Mouse (Mus musculus) lung, postnatal 14 days (tissue): ENCODE results near the gene Pde5a.

Experiments used
- DNase-seq: peaks from one replicate; pipeline ENCODE4 v3.0.0; 2021

The Pde5a gene

DNA sequence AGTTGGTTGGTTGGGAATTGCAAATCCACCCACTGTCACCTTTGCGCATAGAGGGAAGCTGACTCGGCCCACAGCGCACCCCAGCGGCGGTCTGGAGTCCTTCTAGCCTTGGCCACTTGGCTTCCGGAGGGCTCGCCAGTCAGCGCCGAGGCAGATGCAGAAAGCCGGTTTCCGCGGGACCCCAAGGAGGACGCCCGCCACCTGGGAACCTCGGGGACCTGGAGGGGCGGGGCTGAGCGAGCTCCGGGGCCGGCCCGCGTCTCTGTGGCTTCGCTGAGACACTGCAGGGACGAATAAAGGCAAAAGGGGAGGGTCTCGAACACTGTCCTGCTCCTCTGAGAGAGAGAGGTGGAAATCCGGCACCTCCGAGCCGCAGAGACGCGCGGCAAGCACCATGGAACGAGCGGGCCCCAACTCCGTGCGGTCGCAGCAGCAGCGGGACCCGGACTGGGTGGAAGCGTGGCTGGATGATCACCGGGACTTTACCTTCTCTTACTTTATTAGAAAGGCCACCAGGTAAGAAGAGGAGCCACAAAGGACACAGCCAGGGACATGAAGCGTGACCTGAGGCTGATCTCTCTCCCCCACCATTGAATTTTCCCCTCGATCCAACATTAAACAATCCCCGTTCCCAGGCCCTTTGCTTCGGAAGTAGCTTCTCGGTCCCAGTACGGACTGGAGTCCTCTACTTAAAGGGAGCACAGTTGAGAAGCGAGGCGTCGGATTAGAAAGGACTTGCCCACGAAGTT, at the start of gene Pde5a:
Gene Pde5a, plus strand, starts transcription at position 96 of the 749 bp plus-strand sequence.
- DNase-seq: peak; percentile 92

DNA sequence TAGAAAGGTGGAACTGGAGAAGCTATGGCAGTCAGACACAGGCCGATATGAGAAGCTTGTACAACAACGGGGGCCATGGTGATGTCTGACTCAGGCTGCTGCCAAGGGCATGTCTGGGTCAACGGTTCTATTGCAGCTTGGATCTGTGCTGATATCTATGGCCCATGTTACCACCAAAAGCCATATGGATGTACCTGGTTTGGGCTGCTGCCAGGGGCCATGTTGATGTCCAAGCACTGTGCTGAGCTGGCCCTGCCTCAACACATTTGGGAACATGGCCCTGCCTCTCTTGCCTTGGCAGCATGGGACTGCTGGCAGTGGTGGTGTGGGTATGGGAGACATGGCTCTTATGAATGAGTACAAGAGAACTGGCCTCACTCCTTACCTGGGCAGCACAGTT, 47.9 kb upstream of the Pde5a start:
- DNase-seq: no peak

DNA sequence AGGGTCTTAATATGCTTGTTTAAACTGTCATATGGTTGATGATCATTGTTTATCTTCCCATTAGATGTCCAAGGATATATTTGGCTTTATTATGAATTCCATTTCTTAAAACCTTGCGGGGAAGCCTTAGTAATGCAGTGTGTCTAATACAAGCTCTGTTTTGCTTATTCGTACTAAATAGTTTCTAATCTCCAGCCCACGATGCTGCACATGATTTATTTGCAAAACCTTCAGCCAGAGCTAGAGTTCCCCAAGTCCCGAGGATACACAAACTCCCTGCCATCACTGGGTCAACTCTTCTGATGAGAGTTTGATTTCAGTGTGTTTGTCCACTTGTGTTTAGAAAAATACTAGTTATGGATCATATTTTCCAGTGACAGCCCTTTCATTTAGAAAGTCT, 46.4 kb upstream of the Pde5a start:
- DNase-seq: no peak

DNA sequence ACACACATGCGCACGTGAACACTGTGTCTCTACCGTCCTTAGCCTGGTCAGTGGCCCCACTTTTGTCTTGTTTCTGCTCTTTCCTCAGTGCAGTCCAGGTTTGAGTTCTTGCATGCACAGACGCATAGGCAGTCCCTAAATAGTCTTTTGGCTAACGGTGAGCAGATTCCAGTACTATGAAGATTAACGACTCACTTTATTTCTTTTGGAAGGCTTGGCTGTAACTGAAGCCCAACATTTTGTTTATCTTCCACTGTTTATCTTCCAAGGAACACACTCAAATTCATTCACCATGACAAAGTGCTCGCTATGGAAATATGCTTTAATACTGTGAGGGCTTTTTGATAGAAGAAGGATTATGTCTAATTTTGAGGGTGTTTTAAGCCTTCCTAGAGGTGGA, 43.9 kb upstream of the Pde5a start:
- DNase-seq: no peak

DNA sequence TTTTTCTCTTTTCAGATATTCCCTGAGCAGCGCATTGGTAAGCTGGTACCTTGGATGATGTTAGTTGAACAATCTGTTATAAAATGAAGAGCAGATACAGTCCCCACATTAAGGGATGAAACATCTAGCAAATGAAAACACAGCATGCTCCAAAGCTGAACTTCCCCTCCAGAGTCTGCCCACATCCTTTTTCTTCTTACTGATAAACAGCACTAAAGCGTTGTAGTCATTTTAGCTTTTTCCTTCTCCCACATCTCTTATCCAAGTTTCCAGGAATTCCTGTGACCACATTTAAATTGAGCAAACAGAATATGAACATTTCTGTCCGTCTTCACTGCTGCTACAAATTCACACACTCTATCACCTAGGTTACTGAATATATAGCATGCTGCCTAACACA, 35.7 kb upstream of the Pde5a start:
- no peak for DNase-seq

DNA sequence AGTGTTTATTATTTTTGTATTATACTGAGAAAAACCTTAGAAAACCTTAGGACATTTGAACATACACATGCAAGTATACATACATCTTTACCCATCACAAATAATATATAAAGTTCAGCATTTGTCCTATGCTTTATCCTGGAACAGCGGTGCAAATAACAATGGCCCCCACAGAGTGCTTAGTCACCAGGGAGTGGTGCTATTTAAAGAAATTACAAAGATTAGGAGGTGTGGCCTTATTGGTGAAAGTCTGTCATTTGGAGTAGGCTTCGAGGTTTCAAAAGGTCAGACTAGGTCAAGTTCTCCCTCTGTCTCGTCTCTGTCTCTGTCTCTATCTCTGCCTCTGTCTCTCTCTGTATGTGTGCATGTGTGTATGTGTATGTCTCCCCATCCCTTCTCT, 32.9 kb upstream of the Pde5a start:
- no peak for DNase-seq

DNA sequence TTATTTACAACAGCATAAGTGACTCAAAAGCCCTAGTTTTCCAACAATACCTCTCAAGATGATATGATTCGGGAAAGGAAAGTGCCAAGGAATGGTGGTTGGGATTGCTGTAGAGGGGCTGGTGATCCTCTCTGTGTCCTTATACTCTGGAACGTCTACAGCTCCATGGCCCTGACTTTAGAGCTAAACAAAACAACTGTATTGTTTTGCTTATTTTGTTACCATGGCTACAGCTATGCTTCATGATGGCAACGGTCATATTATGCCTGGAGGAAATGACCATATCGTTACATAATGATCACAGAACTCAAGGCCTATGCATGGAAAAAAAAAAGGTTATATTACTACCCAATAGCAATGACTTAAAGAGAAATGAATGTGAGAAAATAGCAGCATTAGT, 32.1 kb upstream of the Pde5a start:
- no peak for DNase-seq

DNA sequence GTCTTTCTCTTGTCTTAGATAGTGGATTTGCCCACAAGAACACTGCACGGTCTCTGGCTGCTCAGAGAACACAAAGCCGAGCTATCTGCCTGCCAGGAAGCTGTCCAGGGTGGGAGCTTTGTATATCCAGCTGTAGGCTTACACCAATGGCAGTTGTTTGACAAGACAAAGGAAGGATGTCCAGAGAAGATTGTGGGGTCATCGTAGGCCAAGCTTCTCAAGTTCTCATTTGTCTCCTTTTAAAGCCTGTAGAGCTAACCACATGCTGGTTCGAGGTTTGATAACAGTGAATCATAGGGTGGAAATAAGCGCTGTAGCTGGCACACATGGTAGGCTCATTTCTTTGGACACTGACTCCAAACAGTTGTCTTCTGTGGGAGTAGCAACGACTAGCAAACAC, 24.5 kb upstream of the Pde5a start:
- peak; percentile 76 for DNase-seq

DNA sequence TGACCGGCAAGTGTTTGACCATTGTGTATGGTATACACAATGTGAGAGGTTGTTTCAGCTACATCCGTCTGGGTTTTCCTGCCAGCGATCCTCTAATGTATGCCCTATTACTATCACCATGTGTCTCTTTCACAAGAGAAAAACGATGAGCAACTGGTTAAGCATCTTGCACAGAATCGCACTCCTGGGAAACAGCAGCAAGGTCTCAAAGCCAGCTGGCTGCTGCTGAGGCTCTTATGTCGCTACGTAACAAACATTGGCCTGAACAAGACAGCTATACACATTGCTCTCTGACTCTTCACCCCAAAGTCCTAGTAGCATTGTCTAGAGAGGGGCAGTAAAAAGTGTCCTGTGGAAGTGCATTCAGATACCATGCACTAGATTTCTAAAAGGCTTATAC, 23.5 kb upstream of the Pde5a start:
- no peak for DNase-seq

DNA sequence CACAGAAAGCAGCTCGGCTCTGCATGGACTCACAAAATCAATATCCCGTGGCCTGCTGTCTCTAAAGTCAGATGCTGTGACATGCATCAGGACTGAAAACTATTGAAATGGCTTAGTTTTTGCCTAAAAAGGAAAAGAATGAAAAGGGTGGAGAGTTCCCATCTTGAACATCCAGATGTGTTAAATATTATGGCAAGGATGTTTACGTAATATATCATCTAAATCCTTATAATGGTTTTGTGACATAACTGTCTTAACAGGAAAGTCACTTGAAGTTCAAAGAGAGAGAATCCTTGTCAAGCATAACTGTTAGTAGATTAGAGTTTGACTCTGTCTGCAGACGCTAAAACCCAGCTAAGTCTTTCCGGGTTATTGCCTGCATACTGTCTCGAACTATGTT, 20.3 kb upstream of the Pde5a start:
- no peak for DNase-seq

DNA sequence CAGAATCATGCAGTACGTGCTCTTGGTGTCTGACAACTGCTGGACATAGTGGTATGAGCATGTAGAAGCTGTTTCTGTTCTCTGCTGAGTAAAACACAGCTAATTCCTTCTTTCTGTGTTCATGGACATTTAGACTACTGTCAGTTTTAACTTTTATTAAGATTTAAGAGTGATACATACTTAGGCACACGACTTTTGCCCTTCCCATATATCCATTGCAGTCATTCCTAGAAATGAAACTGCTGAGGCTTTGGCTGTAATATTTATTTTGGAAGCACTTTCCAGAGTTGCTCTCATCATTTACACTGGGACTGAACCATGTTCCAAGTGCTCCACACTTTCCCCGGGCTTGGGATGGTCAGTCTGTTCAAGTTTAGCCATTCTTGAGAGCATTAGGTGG, 18.6 kb upstream of the Pde5a start:
- DNase-seq: no peak

DNA sequence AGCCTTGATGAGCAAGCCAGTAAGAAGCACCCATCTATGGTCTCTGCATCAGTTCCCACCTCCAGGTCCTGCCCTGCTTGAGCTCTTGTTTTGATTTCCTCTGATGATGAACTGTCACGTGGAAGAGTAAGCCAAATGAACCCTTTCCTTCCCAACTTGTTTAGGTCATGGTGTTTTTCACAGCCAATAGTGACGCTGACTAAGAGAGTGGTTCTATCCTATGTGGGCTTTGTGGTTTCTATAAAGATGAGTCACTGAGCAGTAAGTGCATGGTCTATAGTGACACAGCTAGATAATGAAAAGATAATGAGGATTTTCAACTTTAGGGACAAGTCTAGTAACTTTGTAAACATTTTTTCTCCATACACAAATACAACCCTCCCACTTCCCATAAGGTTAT, 10.1 kb upstream of the Pde5a start:
- no peak for DNase-seq

DNA sequence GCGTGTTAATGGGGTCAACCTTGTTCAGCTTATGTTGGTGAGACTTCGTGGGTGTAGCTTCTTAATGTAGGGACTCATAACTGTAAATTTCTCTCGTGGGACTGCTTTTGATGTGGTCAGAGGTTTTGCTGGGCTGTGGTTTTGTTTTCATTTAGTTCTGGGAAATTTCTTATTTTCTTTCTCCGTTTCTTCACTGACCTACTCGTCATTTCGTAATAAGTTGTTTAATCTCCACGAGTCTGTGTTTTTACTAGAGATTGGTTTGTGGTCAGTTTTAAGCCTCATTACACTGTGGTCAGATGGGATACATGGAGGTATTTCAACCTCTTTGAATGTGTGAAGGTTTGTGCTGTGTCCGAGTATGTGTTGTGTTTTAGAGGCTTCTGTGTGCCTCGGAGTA, 7.2 kb upstream of the Pde5a start:
- no peak for DNase-seq

DNA sequence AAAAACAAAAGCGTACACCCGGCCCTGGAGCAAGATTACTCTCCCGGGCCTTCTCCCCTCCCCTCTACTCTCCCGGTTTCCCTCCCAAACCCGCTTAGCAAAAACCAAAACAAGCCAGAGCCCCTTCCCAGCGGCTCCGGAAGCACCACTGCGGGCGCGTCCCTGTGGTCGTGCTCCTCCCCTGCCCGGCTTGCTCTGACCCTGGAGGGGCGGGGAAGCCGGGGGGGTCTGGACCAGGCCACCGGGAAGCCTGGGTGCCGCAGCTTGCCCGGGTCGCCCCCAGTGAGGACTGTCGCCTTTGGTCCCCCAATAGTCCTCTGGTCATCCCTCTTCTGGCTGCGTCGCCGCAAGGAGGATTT, 833 bp downstream of the Pde5a start:
- peak; percentile 72 for DNase-seq

DNA sequence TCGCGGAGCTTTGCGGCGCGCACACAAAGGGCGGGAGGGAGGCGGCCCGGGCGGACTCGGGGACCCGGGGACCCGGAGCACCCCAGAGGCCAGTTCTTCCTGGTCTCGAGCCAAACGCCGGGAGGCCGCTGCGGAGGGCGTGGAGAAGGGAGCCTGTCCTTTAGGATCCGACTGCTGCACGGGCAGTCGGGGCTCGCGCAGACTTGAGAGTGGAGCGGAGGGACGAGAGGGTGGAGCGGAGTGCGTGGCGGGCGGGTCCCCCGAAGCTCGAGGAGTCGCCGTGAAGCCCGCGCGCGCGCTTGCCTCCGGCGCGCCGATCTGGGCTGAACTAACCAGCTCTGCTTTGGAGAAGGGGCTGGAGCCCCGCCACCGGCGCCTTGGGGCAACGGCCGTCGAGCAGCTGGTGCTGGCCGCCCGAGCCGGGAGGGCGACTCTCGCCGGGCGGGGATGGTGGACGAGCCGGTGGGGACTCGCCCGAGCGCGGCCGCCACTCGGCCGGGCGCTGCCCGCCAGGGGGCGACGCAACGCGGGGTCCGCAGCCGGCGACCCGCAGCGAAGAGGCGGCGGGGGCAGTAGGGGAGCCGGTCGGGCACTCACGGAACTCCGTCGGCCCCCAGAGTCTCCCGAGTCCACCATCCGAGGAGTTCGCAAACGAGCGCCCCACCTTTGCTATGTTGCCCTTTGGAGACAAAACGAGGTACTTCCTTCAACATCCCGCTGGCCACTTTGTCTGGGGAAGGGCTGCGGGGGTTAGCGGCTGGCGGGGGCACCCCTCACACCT, 1.4 kb downstream of the Pde5a start:
- peak; percentile 80 for DNase-seq

DNA sequence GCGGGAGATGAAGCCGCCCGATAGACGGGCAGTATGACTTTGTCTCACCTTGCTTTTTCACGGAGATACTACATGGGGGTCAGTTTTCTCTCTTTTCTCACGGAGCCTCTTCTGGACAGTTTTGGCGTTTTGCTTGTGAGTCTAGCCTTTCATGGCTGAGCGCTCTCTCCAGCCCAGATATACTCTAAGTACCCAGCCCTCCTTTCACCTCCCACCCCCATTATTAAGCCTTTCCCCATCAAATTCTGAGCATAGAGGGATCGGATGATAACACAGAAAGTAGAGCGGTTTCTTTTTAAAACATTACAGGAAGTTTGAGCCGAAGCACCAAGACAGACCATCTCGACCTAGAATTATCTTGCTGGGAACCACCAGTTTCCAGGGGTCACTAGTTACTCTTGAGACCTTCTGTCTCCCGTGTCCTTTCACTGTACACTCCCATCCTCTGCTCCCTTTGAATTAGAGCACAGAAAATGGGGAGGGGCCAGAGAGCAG, 2.0 kb downstream of the Pde5a start:
- DNase-seq: no peak

DNA sequence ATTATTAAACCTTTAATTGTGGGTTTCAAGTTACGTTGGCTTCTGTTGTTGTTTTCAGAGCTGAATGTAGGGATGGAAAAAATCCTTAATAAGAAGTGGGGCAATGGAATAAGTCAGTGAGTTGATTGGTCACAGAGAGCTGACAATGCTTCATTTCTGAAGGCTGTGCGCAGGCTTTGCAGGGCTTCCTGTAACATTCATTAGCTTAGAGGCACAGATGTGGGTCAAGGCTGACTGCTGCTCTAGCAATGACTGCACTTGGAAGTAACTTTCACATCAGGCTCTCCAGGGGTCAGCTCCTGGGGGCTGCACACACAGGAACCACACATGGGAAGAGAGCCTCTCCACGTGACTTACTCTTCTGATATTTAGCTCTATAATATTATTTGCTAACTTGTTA, 5.1 kb downstream of the Pde5a start:
- DNase-seq: no peak

DNA sequence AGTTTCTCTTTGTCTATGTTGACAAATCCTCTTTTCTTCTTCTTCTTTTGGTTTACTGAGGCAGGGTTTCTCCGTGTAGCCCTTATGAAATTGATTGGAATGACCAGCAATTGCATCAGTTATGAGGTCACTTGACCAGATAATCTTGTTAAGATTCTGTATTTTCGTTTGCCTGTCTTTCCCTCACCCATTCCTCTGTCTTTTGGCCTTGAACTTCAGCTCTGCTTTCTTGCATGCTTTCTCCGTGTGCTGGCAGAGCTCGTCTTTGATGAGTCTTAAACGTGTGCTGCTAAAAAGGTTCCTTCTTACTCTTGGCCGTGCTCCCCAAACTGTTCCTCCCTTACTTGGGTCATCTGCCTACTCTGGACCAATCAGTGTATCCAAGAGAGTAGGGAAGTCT, 5.6 kb downstream of the Pde5a start:
- DNase-seq: no peak

DNA sequence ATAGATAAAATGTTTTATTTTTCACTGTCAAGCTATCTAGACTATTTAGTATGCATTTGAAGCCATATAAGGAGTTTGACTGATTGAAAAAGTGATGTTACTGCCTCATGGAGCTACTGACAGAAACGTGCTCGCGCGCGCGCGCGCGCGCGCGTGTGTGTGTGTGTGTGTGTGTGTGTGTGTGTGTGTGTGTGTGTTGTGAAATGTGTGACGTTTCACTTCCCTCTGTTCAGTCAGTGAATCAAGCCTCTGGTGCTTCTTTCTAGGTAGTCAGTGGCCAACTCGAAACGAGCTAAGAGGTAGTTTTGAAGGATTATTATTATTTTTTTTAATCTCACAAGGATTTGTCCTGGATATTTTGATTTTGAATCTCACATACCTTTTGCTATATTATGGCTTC, 10.7 kb downstream of the Pde5a start:
- no peak for DNase-seq

DNA sequence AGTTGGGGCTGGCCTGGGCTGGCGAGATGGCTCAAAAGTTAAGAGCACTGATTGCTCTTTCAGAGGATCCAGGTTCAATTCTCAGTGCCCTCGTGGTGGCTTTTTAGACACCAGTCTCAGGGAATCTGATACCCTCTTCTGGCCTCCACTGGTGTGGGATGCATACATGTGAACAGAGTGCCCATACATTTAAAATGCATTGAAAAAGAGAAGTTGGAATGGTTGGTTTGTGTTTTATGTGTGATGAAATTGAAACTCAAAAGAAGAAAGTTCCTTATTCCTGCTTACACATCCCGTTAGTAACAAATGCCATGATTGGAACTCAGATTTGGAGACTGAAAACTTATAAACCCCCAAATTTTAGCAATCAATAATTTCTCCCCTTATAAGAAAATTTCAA, 15.5 kb downstream of the Pde5a start:
- no peak for DNase-seq

DNA sequence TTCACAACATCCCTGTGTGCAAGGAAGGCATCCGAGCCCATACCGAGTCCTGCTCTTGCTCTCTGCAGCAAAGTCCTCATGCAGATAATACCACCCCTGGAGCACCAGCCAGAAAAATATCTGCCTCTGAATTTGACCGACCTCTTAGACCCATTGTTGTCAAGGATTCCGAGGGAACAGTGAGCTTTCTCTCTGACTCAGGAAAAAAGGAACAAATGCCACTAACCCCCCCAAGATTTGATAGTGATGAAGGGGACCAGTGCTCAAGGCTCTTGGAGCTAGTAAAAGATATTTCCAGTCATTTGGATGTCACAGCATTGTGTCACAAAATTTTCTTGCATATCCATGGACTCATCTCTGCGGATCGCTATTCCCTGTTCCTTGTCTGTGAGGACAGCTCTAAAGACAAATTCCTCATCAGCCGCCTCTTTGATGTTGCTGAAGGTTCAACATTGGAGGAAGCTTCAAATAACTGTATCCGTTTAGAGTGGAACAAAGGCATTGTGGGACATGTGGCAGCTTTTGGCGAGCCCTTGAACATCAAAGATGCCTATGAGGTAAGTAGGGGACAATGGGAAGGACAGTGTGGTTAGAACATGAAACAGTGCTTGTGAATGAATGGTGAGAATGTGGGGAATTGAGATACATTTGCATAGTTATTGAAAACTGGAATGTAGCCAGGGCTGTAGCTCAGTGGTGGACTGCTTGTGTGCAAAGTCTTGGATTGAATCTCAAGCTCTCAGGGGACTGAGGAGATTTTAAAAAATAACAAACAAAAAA, 19.4 kb downstream of the Pde5a start:
- no peak for DNase-seq

DNA sequence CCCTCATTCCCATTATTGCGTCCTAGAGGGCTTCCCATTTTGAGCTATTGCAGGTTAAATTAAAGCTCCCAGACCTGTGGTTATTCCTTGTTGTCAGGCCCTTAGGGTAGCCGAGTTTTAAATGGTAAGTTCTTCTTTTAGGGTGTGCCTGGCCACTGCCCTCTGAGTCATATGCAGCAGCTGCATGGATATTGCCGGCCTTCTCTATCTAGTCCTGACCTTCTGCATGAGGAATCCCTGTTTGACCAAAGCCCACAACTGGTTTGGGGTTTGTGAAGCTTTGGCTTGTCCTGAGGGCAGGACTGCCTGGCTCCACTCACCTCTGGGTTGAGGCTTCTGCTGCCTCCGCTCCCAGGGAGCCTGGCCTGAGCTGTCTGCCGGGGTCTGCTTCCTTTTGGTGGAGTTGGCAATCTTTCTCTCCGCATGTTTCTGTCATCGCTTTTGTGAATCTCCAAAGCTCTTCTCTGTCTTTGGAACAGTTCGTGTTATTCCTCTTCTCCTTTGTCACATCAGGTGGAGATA, 34.6 kb downstream of the Pde5a start:
- no peak for DNase-seq

DNA sequence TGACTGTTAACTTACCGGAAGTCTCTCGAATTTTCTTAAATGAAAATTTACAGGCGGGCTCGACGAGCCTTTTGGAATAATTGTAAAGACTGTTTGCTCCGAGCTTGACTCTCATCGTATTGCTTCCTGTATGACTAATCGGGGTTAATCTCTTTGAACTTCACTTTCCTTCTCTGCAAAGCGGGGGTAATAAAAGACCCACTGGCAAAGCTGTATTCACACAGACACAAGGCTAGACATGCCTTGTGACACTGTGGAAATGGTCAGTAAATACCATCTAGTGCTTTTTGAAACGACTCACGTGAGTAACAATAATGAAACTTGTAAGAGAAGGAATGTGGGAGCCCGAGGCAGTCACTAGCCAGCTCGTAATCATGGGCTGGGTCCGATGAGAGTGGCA, 35.0 kb downstream of the Pde5a start:
- no peak for DNase-seq

DNA sequence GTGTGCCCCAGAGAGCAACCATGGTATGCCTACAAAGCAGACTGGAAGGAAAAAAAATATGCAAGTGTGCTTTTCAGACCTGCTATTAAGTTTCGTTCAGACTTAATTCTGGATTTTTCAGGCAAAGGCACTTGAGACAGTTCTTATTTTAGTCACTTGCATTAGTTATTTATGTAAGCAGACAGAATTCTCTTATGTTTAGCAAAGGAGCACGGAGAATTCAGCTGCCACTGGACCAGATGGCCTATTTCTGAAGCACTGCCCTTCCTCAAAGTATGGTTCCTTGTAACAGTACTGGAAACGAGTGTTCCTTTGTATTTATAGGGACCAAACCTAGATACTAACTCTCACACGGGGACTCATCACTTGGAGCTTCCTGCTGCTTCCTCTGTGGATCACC, 38.2 kb downstream of the Pde5a start:
- no peak for DNase-seq
